Mouse (Mus musculus): ENCODE measurements around the gene Nfil3. TPM values are rescaled to one million over a fixed set of nuclear protein-coding genes. Genes with fewer than 3 reads are reported as not detected.

Gene Nfil3
- total RNA-seq, 2 experiments from 2014 or later: 18.8 to 22.0 TPM

DNA sequence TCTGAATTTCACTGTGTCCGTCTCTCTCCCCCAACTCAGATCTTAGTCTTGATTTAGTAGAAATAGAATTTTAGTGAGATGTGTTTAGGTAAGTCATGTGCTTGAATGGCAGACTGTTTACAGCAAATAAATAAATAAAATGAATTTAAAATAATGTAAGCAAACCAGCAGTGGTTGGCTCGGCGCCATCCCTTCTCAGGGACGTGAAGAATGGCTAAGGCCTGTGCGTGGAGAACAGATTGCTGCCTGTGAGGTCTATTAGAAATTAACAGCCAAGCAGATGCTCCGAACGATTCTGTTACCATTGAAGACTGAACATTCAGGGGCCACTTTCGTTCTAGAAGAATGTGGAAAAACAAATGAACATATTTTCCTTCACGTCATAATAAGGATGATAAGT lies 35.1 kb downstream of the Nfil3 start:
- no peak for DNase-seq (ENCODE audit: low spot score in 2 of 2)

GRCm38 (mm10) chr13:52944116-52944515 lies 36.8 kb downstream of the Nfil3 start:
- DNase-seq (ENCODE audit: low spot score in 2 of 2): no peak

- no peak for DNase-seq (ENCODE audit: low spot score in 2 of 2)
Measured at GRCm38 (mm10) chr13:52942876-52943388, 37.9 kb downstream of the Nfil3 start.

- DNase-seq (ENCODE audit: low spot score in 2 of 2): no peak
Measured at GRCm38 (mm10) chr13:52940956-52941355, 39.9 kb downstream of the Nfil3 start.

DNA sequence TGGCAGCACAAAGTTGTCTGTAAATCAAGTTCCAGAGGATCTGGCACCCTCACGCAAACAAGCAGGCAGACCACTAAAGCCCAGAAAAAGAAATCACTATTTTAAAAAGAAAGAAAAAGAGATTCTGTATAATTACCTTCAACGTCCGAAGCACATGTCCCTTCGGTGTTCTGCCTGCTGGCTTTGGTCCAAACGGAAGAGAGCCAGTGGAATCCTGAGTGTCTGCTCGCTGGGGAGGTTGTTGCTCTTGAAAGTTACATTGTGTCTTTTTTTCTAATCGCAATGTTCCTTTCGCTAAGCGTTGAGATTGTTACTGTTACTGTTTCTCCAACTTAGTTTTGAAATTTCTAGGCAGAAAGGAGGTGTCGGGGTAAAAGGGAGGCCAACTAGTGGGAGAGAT lies 50.3 kb downstream of the Nfil3 start:
- DNase-seq (ENCODE audit: low spot score in 2 of 2): no peak

GRCm38 (mm10) chr13:52929209-52930171 lies 51.4 kb downstream of the Nfil3 start, which contains the start of gene Auh:
TSS of gene Auh (minus strand) at chr13:52929681.
- DNase-seq (ENCODE audit: low spot score in 2 of 2): peak; percentile 58 to 87

GRCm38 (mm10) chr13:52928392-52928791 lies 52.5 kb downstream of the Nfil3 start:
- peak in 1 of 2 experiments; percentile 54 for DNase-seq (ENCODE audit: low spot score in 2 of 2)

GRCm38 (mm10) chr13:52924457-52924856 lies 56.4 kb downstream of the Nfil3 start:
- DNase-seq (ENCODE audit: low spot score in 2 of 2): no peak

- no peak for DNase-seq (ENCODE audit: low spot score in 2 of 2)
Measured at GRCm38 (mm10) chr13:52921966-52922365, 58.9 kb downstream of the Nfil3 start.

GRCm38 (mm10) chr13:52921065-52921825 lies 59.6 kb downstream of the Nfil3 start:
- DNase-seq (ENCODE audit: low spot score in 2 of 2): no peak

- DNase-seq (ENCODE audit: low spot score in 2 of 2): no peak
Measured at GRCm38 (mm10) chr13:52919790-52920352, 61.0 kb downstream of the Nfil3 start.

- DNase-seq (ENCODE audit: low spot score in 2 of 2): no peak
Measured at GRCm38 (mm10) chr13:52918333-52918732, 62.5 kb downstream of the Nfil3 start.

Other genes with a start within 250 kb of the Nfil3 start
- 100 to 1,000 TPM; 108 to 111 TPM for gene Auh, start 51.4 kb downstream of the Nfil3 start, total RNA-seq (2021)